Mouse (Mus musculus) megakaryocyte, embryonic 14.5 days (primary cell): ENCODE data around the gene Dyrk1a.

Experiments
- FLI1 ChIP-seq: IDR thresholded peaks from 2 replicates; pipeline ENCODE4 v1.6.1; 2012; ENCODE audit warnings: low read length, inconsistent platforms, mixed read lengths
- GATA1 ChIP-seq: IDR thresholded peaks from 3 replicates; pipeline ENCODE4 v1.6.1; 2012; ENCODE audit warnings: mixed read lengths, low read length, inconsistent platforms, borderline replicate concordance

DNA sequence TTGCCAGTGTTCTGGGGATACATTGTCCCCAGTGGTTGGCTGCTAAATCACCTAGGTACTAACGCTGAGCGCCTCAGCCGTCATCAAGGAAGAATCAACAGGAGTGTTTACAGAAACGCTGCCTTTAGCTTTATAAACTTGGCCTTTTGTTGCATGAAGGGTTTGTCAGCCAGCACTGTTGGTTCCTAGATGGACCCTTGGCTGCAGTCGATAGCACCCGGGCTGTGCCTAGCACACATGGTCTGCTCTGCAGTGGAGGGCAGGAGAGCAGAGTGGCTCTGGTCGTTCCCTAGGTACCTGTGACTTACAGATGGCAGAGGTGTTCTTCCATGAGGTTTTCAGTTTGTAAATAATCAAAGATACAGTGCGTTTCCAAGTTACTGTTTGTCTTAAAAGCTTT, 42.8 kb downstream of the Dyrk1a start:
- no peak for TF ChIP-seq GATA1
- no peak for TF ChIP-seq FLI1
